Mouse (Mus musculus) ES-Bruce4 (cell line): ENCODE data around the gene Lmbr1l.

Experiments used
- CTCF ChIP-seq: IDR thresholded peaks from one replicate; pipeline ENCODE4 v1.8.1; 2011; ENCODE audit warnings: low read depth, low read length
- POLR2A ChIP-seq: IDR thresholded peaks from one replicate; pipeline ENCODE4 v1.8.1; 2011; ENCODE audit warnings: low read length; ENCODE audit not compliant: insufficient read depth

DNA sequence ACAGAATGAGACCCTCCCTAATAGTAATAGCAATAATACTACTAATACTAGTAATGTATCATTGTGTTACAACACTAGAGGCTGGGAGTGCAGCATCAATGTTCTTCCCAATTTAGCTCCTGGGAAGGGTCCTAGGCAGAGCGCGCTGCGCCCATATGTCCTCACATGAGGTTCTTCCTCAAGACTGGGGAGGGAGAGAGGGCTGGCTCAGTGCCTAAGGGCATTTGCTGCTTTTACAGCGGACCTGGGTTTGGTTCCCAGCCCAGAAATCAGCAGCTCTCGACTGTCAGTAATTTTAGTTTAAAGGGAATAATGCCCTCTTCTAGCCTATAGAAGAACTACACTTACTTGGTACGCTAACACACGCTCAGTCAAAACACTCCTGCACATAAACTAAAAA lies 30.5 kb downstream of the Lmbr1l start:
- no peak for TF ChIP-seq CTCF
- TF ChIP-seq POLR2A: no peak
